Mouse (Mus musculus) stomach, embryonic 16.5 days (tissue): ENCODE data around the gene Itm2b. TPM values are rescaled to one million over a fixed set of nuclear protein-coding genes. Genes with fewer than 3 reads are reported as not detected.

Experiments used
- ATAC-seq: fragments of 200-750 bp; cut with Nextera tagmentation; 2 replicates; pipeline ENCODE4 v1.8.0; 2017; ENCODE audit warnings: moderate number of reproducible peaks, moderate TSS enrichment; ENCODE audit not compliant: insufficient read depth, low FRiP score
- H3K27ac ChIP-seq: fragments of 300-500 bp; sonication (generic); 2 replicates; pipeline ENCODE4 v1.5.1; 2014; ENCODE audit warnings: low read length
- H3K27me3 ChIP-seq: fragments of 300-500 bp; sonication (generic); 2 replicates; pipeline ENCODE4 v1.6.1; 2014; ENCODE audit warnings: low read length, control low read depth, mixed read lengths; ENCODE audit not compliant: control insufficient read depth, insufficient read depth
- H3K36me3 ChIP-seq: fragments of 300-500 bp; sonication (generic); 2 replicates; pipeline ENCODE4 v1.6.1; 2014; ENCODE audit warnings: low read length; ENCODE audit not compliant: control insufficient read depth, insufficient read depth
- H3K4me1 ChIP-seq: fragments of 300-500 bp; sonication (generic); 2 replicates; pipeline ENCODE4 v1.6.1; 2014; ENCODE audit warnings: low read length, control low read depth, mixed read lengths; ENCODE audit not compliant: control insufficient read depth, insufficient read depth
- H3K4me2 ChIP-seq: fragments of 300-500 bp; sonication (generic); 2 replicates; pipeline ENCODE4 v1.6.1; 2014; ENCODE audit warnings: low read depth, low read length, mixed read lengths
- H3K4me3 ChIP-seq: fragments of 300-500 bp; sonication (generic); replicated peaks from 2 replicates; pipeline ENCODE4 v1.5.1; 2014; ENCODE audit warnings: mild to moderate bottlenecking, low read length
- H3K9ac ChIP-seq: fragments of 300-500 bp; sonication (generic); 2 replicates; pipeline ENCODE4 v1.6.1; 2014; ENCODE audit warnings: low read length
- H3K9me3 ChIP-seq: fragments of 300-500 bp; sonication (generic); replicated peaks from 2 replicates; pipeline ENCODE4 v1.6.1; 2016; ENCODE audit warnings: low read length, control low read depth; ENCODE audit not compliant: control insufficient read depth
- WGBS: fragments of 180-500 bp; shearing (Covaris S2); extraction: QIAGEN DNeasy Blood & Tissue Kit; methylation state at CpG from one replicate; pipeline ENCODE4 v1.1.7; 2014; 5-methylcytosine and 5-hydroxymethylcytosine counted together
- polyA plus RNA-seq: library from polyadenylated mRNA; unstranded; fragments of >200 nt; fragmentation: Nextera tagmentation; extraction: Ambion mirVana; gene quantifications from 2 replicates; pipeline ENCODE4 v1.2.1, GENCODE M21; 2015

Itm2b gene
- polyA plus RNA-seq, result 1,005 and 1,128 TPM in 2 replicates

- Histone ChIP-seq H3K9ac (peak within 1 kb of the TSS; percentile 99), H3K27ac (peak within 1 kb of the TSS; percentile 99), H3K27me3 (no peaks in the 10 kb centered on the region), H3K9me3 (no peaks in the 10 kb centered on the region), H3K4me2 (peak within 1 kb of the TSS; percentile 63), H3K36me3 (0 out of 2 replicates have a peak, but pooled peaks cover 5% of the 10 kb centered on the region), H3K4me1 (peaks cover 25% of the 10 kb centered on the region), H3K4me3 (peak within 1 kb of the TSS; percentile 97)
- ATAC-seq, result peak; percentile 95
- under 1% methylated on average over 54 of the region's 62 CpGs for WGBS
Observed at GRCm38 (mm10) chr14:73384913-73385719, at the start of gene Itm2b. Itm2b (minus strand) TSS chr14:73385289.

GRCm38 (mm10) chr14:73433487-73433886, 48.4 kb upstream of the Itm2b start:
- whole genome bisulfite sequencing, result 79% methylated on average over 6 of the region's 6 CpGs
- Histone ChIP-seq H3K9ac (no peak overlapping the region), H3K9me3 (no peaks in the 10 kb centered on the region), H3K27ac (no peak overlapping the region), H3K4me2 (no peak overlapping the region), H3K36me3 (no peaks in the 10 kb centered on the region), H3K27me3 (no peaks in the 10 kb centered on the region), H3K4me1 (no peaks in the 10 kb centered on the region), H3K4me3 (no peak overlapping the region)
- no peak for ATAC-seq

- no peak overlapping the region for H3K27ac ChIP-seq
- no peaks in the 10 kb centered on the region for H3K36me3 ChIP-seq
- H3K27me3 ChIP-seq, result no peaks in the 10 kb centered on the region
- H3K4me2 ChIP-seq, result no peak overlapping the region
- 66% methylated on average over 12 of the region's 12 CpGs for WGBS
- H3K4me3 ChIP-seq, result no peak overlapping the region
- no peak for ATAC-seq
- H3K9ac ChIP-seq, result no peak overlapping the region
- no peaks in the 10 kb centered on the region for H3K4me1 ChIP-seq
- H3K9me3 ChIP-seq, result no peaks in the 10 kb centered on the region
Observed at GRCm38 (mm10) chr14:73430571-73430970, 45.5 kb upstream of the Itm2b start.

GRCm38 (mm10) chr14:73425571-73426041, 40.5 kb upstream of the Itm2b start:
- no peak overlapping the region for H3K9ac ChIP-seq
- no peaks in the 10 kb centered on the region for H3K27me3 ChIP-seq
- H3K4me1 ChIP-seq, result no peaks in the 10 kb centered on the region
- ATAC-seq, result no peak
- H3K4me3 ChIP-seq, result no peak overlapping the region
- WGBS, result 89% methylated on average over 2 of the region's 2 CpGs
- H3K36me3 ChIP-seq, result no peaks in the 10 kb centered on the region
- no peaks in the 10 kb centered on the region for H3K9me3 ChIP-seq
- H3K4me2 ChIP-seq, result no peak overlapping the region
- H3K27ac ChIP-seq, result no peak overlapping the region

GRCm38 (mm10) chr14:73424961-73425360, 39.9 kb upstream of the Itm2b start:
- no peak overlapping the region for H3K4me2 ChIP-seq
- H3K9ac ChIP-seq, result no peak overlapping the region
- H3K27ac ChIP-seq, result no peak overlapping the region
- WGBS, result 76% methylated on average over 6 of the region's 6 CpGs
- no peak for ATAC-seq
- H3K36me3 ChIP-seq, result no peaks in the 10 kb centered on the region
- no peak overlapping the region for H3K4me3 ChIP-seq
- H3K27me3 ChIP-seq, result no peaks in the 10 kb centered on the region
- H3K9me3 ChIP-seq, result no peaks in the 10 kb centered on the region
- H3K4me1 ChIP-seq, result no peaks in the 10 kb centered on the region

GRCm38 (mm10) chr14:73423542-73423941, 38.5 kb upstream of the Itm2b start:
- ATAC-seq, result no peak
- Histone ChIP-seq H3K4me3 (no peak overlapping the region), H3K36me3 (no peaks in the 10 kb centered on the region), H3K4me2 (no peak overlapping the region), H3K9ac (no peak overlapping the region), H3K4me1 (no peaks in the 10 kb centered on the region), H3K27ac (no peak overlapping the region), H3K27me3 (no peaks in the 10 kb centered on the region), H3K9me3 (no peaks in the 10 kb centered on the region)

GRCm38 (mm10) chr14:73422621-73423020, 37.5 kb upstream of the Itm2b start:
- Histone ChIP-seq H3K4me1 (no peaks in the 10 kb centered on the region), H3K4me2 (no peak overlapping the region), H3K4me3 (no peak overlapping the region), H3K36me3 (no peaks in the 10 kb centered on the region), H3K9ac (no peak overlapping the region), H3K9me3 (no peaks in the 10 kb centered on the region), H3K27me3 (no peaks in the 10 kb centered on the region), H3K27ac (no peak overlapping the region)
- ATAC-seq, result no peak
- WGBS, result 88% methylated on average over 2 of the region's 2 CpGs

- no peak overlapping the region for H3K9ac ChIP-seq
- ATAC-seq, result no peak
- no peaks in the 10 kb centered on the region for H3K9me3 ChIP-seq
- H3K27ac ChIP-seq, result no peak overlapping the region
- H3K36me3 ChIP-seq, result no peaks in the 10 kb centered on the region
- no peaks in the 10 kb centered on the region for H3K4me1 ChIP-seq
- H3K27me3 ChIP-seq, result no peaks in the 10 kb centered on the region
- WGBS, result 86% methylated on average over 9 of the region's 9 CpGs
- H3K4me2 ChIP-seq, result no peak overlapping the region
- H3K4me3 ChIP-seq, result no peak overlapping the region
Observed at GRCm38 (mm10) chr14:73421580-73421979, 36.5 kb upstream of the Itm2b start.

GRCm38 (mm10) chr14:73420138-73420745, 35.2 kb upstream of the Itm2b start:
- no peaks in the 10 kb centered on the region for H3K27me3 ChIP-seq
- no peaks in the 10 kb centered on the region for H3K9me3 ChIP-seq
- H3K36me3 ChIP-seq, result no peaks in the 10 kb centered on the region
- WGBS, result 21% methylated on average over 5 of the region's 5 CpGs
- no peak overlapping the region for H3K9ac ChIP-seq
- no peak overlapping the region for H3K27ac ChIP-seq
- ATAC-seq, result no peak
- H3K4me2 ChIP-seq, result no peak overlapping the region
- H3K4me3 ChIP-seq, result no peak overlapping the region
- H3K4me1 ChIP-seq, result no peaks in the 10 kb centered on the region
